Comparison of ENCODE assay signal across 23 mouse cellular contexts in the genomic region with DNA sequence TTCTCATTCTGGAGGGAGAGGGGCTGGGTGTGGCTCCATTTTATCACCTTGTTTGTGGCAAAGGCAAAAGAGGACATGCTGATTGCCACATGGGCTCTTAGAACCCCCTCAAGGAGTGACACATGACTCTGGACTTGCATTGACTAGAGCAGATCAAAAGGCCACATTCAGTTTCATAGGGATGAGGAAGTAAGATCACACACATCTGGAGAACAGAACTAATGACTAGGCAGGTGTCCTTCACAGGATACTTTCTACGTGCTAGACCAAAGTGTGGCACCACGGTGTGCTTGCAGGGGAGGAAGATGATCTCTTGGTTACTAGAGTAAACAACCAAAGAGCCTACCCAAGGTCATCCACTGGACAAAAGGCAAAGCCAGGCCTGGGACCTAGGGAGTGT.
A peak's percentile ranks its signal among the peaks of the same experiment; 100 is the strongest.
DNase-seq lines count a peak whose midpoint lies in the region; TF ChIP-seq lines count a peak whose summit lies in the region.
"Had no signal": no experiment of that assay in that cellular context is flagged by ENCODE, and none has a peak within 500 bp of the region (broad histone marks: within the 10 kb centered on the region; RNA-seq: fewer than 3 reads in every experiment).

No protein-coding gene starts in this region.

- TF ChIP-seq CTCF in layer of hippocampus, adult 2 months (conservative IDR thresholded peaks at IDR 0.05) = no peak
- no peak for TF ChIP-seq CTCF in MEL (IDR thresholded peaks at IDR 0.05 in 2 of 3, conservative IDR thresholded peaks at IDR 0.05 in 1 of 3; ENCODE audit: control insufficient read depth in 1 of 3, insufficient read depth in 1 of 3, low read depth in 2 of 3, low read length in 3 of 3, poor library complexity in 1 of 3, severe bottlenecking in 1 of 3)

- TF ChIP-seq RAD21 in MEL (IDR thresholded peaks at IDR 0.05; ENCODE audit: low read depth, low read length) = no peak

- no peaks in the 10 kb centered on the region; a peak in 1 of 4 replicates for H3K27me3 ChIP-seq in MEL (ENCODE audit: control insufficient read depth in 1 of 2, insufficient read depth in 2 of 2, low read length in 2 of 2)
- H3K27me3 ChIP-seq: embryonic facial prominence, embryonic 13.5 days; embryonic facial prominence, embryonic 15.5 days; forebrain, embryonic 13.5 days; forebrain, embryonic 15.5 days had no signal

- no peaks in the 10 kb centered on the region for H3K36me3 ChIP-seq in MEL (ENCODE audit: control insufficient read depth in 1 of 2, insufficient read depth in 2 of 2, low read length in 2 of 2)
- H3K36me3 ChIP-seq: embryonic facial prominence, embryonic 13.5 days; embryonic facial prominence, embryonic 15.5 days; forebrain, embryonic 10.5 days; forebrain, embryonic 15.5 days; G1E had no signal

- H3K9ac ChIP-seq in MEL (ENCODE audit: control insufficient read depth, low read depth, low read length, poor library complexity, severe bottlenecking) = no peak overlapping the region
- H3K9ac ChIP-seq: embryonic facial prominence, embryonic 13.5 days; embryonic facial prominence, embryonic 15.5 days; forebrain, embryonic 13.5 days; forebrain, embryonic 15.5 days; forebrain, postnatal 0 days had no signal

- H3K4me1 ChIP-seq in MEL (ENCODE audit: control insufficient read depth in 1 of 2, insufficient read depth in 2 of 2, low read length in 2 of 2) = peaks cover 0 to 8% of the 10 kb centered on the region in 2 experiments; a peak in 2 of 4 replicates
- H3K4me1 ChIP-seq: embryonic facial prominence, embryonic 13.5 days; embryonic facial prominence, embryonic 15.5 days had no signal

- H3K4me3 ChIP-seq in layer of hippocampus, adult 2 months = no peak overlapping the region
- no peak overlapping the region for H3K4me3 ChIP-seq in MEL (ENCODE audit: control insufficient read depth in 1 of 2, insufficient read depth in 1 of 2, low read depth in 2 of 2, low read length in 2 of 2)
- H3K4me3 ChIP-seq: embryonic facial prominence, embryonic 13.5 days; embryonic facial prominence, embryonic 15.5 days; erythroblast, embryonic 14.5 days; forebrain, embryonic 10.5 days; forebrain, embryonic 13.5 days; forebrain, embryonic 15.5 days had no signal

- TF ChIP-seq POLR2A in MEL (IDR thresholded peaks at IDR 0.05; ENCODE audit: control insufficient read depth in 1 of 2, insufficient read depth in 1 of 2, low read depth in 1 of 2, low read length in 2 of 2, poor library complexity in 1 of 2) = no peak

- no peaks in the 10 kb centered on the region for H3K9me3 ChIP-seq in MEL (replicated peaks; ENCODE audit: insufficient read depth, low read length)
- H3K9me3 ChIP-seq: embryonic facial prominence, embryonic 13.5 days; embryonic facial prominence, embryonic 15.5 days; forebrain, embryonic 10.5 days; forebrain, embryonic 15.5 days; G1E had no signal

- peak overlapping the region; percentile 95 for H3K27ac ChIP-seq in layer of hippocampus, adult 2 months
- no peak overlapping the region for H3K27ac ChIP-seq in MEL (ENCODE audit: control insufficient read depth, low read depth, low read length)
- H3K27ac ChIP-seq: embryonic facial prominence, embryonic 13.5 days; embryonic facial prominence, embryonic 15.5 days; forebrain, embryonic 10.5 days; forebrain, embryonic 13.5 days; forebrain, embryonic 15.5 days had no signal

- 0 out of 4 replicates have a peak, but pooled peaks of 1 of the 2 experiments have one; percentile 31 for TF ChIP-seq EP300 in MEL (IDR thresholded peaks at IDR 0.05; ENCODE audit: low read depth in 1 of 2, low read length in 2 of 2)

- H3K79me2 ChIP-seq in MEL (ENCODE audit: control insufficient read depth, insufficient read depth, low read length, poor library complexity) = no peaks in the 10 kb centered on the region

- no peak for DNase-seq in layer of hippocampus, adult 2 months (ENCODE audit: low spot score in 2 of 2)
- no peak for DNase-seq in layer of hippocampus, postnatal 10 days (ENCODE audit: low spot score in 2 of 2)
- DNase-seq in A20 (ENCODE audit: low read depth, low spot score) = peak; percentile 91
- peak; percentile 36 for DNase-seq in MEL (ENCODE audit: low read depth, low spot score)
- DNase-seq in heart, adult 8-10 months (ENCODE audit: low spot score) = no peak
- DNase-seq: adrenal gland, adult 2 months; adrenal gland, postnatal 10 days; adrenal gland, postnatal 25 days; cerebellum, adult 11 months; cerebellum, adult 18-20 months; cerebellum, adult 8-10 months; cerebellum, adult 9-11 months; cerebellum, postnatal 14 days; cerebellum, postnatal 36 days; embryo, embryonic 11 days; forebrain, postnatal 0 days had no signal

TF ChIP-seq in MEL, 35 proteins besides CTCF, POLR2A, EP300 and RAD21:
- 0 out of 2 replicates have a peak, but pooled peaks have one; percentile 33 for TF ChIP-seq MYC (IDR thresholded peaks at IDR 0.05; ENCODE audit: low read depth, low read length)
- TF ChIP-seq POLR2AphosphoS5 (IDR thresholded peaks at IDR 0.05; ENCODE audit: borderline replicate concordance, low read depth, low read length) = no peak

Comparison
In these comparisons a context has a peak if more than half of its experiments do, and no peak if none do; other contexts are left out.
1. DNase-seq: peak in A20 (single experiment) and MEL (single experiment); none in layer of hippocampus, adult 2 months (0 of 2), layer of hippocampus, postnatal 10 days (0 of 2) and heart, adult 8-10 months (single experiment).